Mouse (Mus musculus): Measurements from ENCODE around the gene Prdm10.

Gene Prdm10

GRCm38 (mm10) chr9:31280366-31281010, at the start of gene Prdm10:
Prdm10 (plus strand) TSS chr9:31280538.
- peak; percentile 96 to 98 for DNase-seq

- no peak for DNase-seq
Measured at GRCm38 (mm10) chr9:31235030-31235429, 45.3 kb upstream of the Prdm10 start.

- no peak for DNase-seq
Measured at GRCm38 (mm10) chr9:31235489-31235888, 44.8 kb upstream of the Prdm10 start.

- DNase-seq: no peak
Measured at GRCm38 (mm10) chr9:31236079-31236478, 44.3 kb upstream of the Prdm10 start.

DNA sequence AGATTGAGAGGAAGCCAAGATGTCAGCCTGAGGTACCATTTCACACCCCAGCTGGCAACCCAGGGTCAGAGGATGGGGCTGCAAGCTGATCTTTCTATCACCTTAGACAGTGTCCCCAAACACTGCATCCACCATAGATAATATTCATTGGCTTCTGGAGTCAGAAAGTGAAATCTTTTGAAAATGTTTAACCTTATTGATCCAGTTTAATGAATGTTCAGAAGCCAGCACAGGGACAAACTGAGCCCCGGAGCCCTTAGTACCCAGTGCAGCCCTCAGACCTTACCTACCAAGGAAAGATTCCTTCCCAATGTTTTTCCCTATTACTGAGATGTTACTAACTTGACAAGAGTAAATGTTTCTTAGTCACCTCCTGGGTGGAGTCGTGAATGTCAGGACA, 41.8 kb upstream of the Prdm10 start:
- no peak for DNase-seq

- DNase-seq: no peak
Measured at GRCm38 (mm10) chr9:31239551-31239950, 40.8 kb upstream of the Prdm10 start.

GRCm38 (mm10) chr9:31240522-31241207, 39.7 kb upstream of the Prdm10 start:
- no peak for DNase-seq

- DNase-seq: no peak
Measured at GRCm38 (mm10) chr9:31241208-31241699, 39.1 kb upstream of the Prdm10 start.

- DNase-seq: no peak
Measured at GRCm38 (mm10) chr9:31243306-31243938, 36.9 kb upstream of the Prdm10 start.

GRCm38 (mm10) chr9:31243939-31244333, 36.4 kb upstream of the Prdm10 start:
- no peak for DNase-seq

- no peak for DNase-seq
Measured at GRCm38 (mm10) chr9:31245006-31245405, 35.3 kb upstream of the Prdm10 start.

DNA sequence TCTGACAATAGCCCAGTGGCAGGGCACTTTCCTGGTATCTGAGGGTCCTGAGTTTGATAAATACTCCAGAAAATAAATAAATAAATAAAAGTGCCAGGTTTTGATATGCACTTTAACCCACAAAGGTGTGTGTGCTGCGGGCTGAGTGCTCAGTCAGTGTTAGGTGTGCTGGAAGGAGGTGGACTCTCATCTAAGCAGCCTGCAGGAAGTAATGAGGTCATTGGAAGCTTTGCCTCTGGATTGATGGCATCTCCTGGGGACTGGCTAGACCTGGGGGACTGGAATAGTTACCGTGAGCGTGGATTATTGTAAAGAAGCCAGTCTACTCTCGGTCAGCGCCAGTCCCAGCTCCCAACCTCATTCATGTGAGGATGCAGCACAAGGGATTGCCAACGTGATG, 33.9 kb upstream of the Prdm10 start:
- no peak for DNase-seq

GRCm38 (mm10) chr9:31247447-31248220, 32.7 kb upstream of the Prdm10 start:
- no peak for DNase-seq

GRCm38 (mm10) chr9:31252182-31252799, 28.0 kb upstream of the Prdm10 start:
- no peak for DNase-seq

- no peak for DNase-seq
Measured at GRCm38 (mm10) chr9:31253311-31253734, 27.0 kb upstream of the Prdm10 start.

DNA sequence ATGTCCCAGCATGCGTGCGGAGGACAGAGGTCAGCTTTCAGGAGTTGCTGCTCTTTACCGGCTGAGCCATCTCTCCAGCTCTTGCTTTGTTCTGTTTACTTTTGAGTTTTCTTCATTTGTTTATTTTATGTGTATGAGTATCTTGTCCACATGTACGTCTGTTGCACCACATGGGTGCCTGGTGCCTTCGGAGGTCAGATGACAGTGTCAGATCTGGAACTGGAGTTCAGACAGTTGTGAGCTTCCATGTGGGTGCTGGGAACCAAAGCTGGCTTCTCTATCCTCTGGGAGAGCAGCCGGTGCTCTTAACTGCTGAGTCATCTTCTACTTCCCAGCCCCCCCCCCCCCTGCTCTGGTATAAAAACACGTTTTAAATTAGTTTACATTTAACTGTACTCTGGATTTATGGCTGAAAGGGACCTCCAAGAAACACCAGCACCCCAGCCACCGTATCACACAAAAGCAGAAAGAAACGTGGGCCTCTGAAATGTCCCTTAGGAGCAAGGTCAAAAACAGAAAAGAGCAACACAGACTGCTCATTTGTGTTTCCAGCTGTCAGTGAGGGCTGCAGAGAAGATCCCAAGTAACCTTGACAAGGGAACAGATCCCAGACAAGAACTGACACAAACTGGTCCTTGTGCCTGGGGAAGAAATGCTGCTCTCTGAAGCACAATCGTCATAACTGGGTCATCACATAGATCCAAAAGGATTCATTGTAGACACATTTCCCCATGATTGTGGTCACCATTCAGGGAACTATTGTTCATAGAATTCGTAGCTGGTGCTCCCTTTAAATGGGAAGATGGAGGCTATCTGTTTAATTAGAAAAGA, 26.3 kb upstream of the Prdm10 start:
- no peak for DNase-seq

DNA sequence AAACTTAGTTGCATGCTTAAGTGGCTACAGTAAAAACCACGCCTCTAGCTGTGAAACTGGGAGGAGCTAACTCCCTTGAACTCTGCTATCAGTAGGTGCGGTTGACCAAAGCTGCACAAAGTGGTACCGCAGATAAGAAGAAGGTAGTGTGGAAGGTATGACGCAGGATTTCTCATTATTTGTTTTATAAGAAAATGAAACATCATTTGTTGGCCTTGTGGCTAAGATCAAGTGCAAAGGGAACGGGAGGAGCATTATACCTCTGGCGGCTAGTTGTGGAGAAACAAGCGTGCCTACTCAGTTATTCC, 25.7 kb upstream of the Prdm10 start:
- no peak for DNase-seq

DNA sequence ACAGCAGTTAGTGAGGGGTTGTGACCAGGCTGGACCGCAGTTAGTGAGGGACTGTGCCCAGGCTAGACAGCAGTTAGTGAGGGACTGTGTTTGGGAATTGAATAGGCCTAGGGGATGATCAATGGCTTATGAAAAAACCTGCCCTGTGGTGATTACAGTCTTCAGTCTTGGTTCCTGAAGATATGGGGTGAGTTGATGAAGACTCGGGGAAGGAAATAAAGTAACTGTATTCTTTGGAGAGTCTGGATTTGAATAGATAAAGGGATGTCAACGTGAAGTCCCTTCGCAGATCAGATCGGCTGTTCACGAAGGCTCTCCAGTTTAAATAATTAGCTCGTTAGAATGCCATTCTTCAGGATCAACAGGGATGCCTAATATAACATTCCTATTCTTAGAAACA, 24.4 kb upstream of the Prdm10 start:
- DNase-seq: no peak

DNA sequence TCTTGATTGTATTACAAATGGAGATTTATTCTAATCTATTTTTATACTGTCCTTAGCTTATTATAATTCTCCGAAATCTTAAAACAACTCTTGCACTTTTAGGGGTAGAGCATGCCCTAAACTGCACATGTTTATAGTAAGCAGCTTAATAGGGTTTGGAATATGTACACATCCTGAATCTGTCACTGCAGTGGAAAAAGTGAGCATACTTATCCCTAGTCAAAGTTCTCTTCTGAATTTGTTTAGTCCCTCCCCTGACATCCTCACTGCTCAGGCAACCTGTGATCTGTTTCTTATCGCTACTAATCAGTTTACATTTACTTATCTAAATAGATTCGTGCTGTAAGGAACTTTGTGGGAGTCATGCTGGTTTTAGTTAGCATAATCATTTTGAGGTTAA, 22.1 kb upstream of the Prdm10 start:
- DNase-seq: no peak

DNA sequence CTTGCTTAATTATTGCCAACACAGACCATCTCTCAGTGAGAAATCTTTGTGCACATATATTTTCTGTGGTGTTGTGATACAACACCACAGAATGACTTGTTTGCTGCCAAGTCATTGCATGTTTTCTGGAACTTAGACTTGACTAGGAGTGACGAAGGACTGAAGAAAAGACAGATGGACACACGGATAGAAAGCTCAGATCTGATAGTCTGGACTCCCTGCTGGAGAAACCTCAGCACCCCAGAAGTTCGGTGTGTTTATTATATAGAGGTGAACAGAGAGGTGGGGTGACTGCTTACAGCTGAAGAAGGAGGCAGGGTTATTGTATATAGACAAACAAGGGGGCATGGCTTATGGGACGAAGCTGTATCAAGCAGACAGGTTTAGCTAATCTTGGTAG, 20.1 kb upstream of the Prdm10 start:
- no peak for DNase-seq

- no peak for DNase-seq
Measured at GRCm38 (mm10) chr9:31262226-31263105, 17.9 kb upstream of the Prdm10 start.
